Comparison of ENCODE assay signal across 9 mouse cellular contexts in the genomic region with DNA sequence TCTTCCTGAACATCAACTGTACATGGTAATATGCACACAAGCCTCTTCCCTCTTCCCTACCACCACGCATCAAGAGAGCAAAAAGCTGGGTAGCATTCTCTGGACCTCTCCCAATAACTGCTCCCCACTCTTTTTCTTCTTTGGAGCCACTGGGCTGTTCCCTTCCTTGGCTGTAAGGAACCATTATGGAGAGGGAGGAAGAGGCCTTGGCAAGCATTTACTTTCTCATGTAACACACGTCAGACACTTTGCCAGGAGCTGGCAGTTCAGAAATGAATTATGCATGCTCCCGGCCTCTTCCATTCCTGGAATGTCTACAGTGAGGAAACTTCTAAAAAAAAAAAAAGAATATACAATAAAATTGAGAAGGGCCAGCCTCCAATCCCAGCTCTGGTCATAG. TPM values are rescaled to one million over a fixed set of nuclear protein-coding genes. Genes with fewer than 3 reads are reported as not detected.
DNase-seq lines count a peak whose midpoint lies in the region; ATAC-seq lines count a peak whose summit lies in the region.
"Had no signal": no experiment of that assay in that cellular context is flagged by ENCODE, and none has a peak within 500 bp of the region (broad histone marks: within the 10 kb centered on the region; RNA-seq: fewer than 3 reads in every experiment).

No protein-coding gene starts in this region.

- ATAC-seq in midbrain, embryonic 16.5 days = peak; percentile 63; the same call in 1 of the 2 replicates
- no peak for ATAC-seq in erythroid progenitor cell, adult 5-6 weeks (replicated peaks; ENCODE audit: low FRiP score, poor library complexity, severe bottlenecking)

- peak overlapping the region; percentile 68 for H3K27ac ChIP-seq in midbrain, embryonic 16.5 days (ENCODE audit: low read length)

- H3K4me3 ChIP-seq in midbrain, embryonic 16.5 days (ENCODE audit: low read depth, low read length) = no peak overlapping the region

- no peak overlapping the region for H3K9ac ChIP-seq in midbrain, embryonic 16.5 days (ENCODE audit: low read depth, low read length)

- no peaks in the 10 kb centered on the region for H3K27me3 ChIP-seq in midbrain, embryonic 16.5 days (ENCODE audit: control insufficient read depth, insufficient read depth, low read depth, low read length)
- H3K27me3 ChIP-seq: CH12.LX had no signal

- H3K4me1 ChIP-seq in midbrain, embryonic 16.5 days (ENCODE audit: control insufficient read depth, insufficient read depth, low read length) = peaks cover 25% of the 10 kb centered on the region

- DNase-seq in gastrocnemius, postnatal 10 days = peak; percentile 11
- no peak for DNase-seq in gastrocnemius, postnatal 4 days (ENCODE audit: low spot score in 2 of 2)
- peak; percentile 31 for DNase-seq in adrenal gland, adult 8-10 months
- peak; percentile 38 to 52 for DNase-seq in frontal cortex, postnatal 10 days (ENCODE audit: low spot score in 2 of 2)
- peak; percentile 64 to 69 for DNase-seq in kidney, postnatal 36 days
- no peak for DNase-seq in urinary bladder, postnatal 25 days (ENCODE audit: low spot score)

- WGBS in midbrain, embryonic 16.5 days = 41% methylated on average over 3 of the region's 3 CpGs

- no peaks in the 10 kb centered on the region for H3K9me3 ChIP-seq in midbrain, embryonic 16.5 days (replicated peaks; ENCODE audit: control insufficient read depth, low read length, poor library complexity, severe bottlenecking)

- H3K36me3 ChIP-seq in midbrain, embryonic 16.5 days (ENCODE audit: control insufficient read depth, insufficient read depth, low read length) = peaks cover 4% of the 10 kb centered on the region; the same call in 1 of the 2 replicates

- no peak overlapping the region for H3K4me2 ChIP-seq in midbrain, embryonic 16.5 days (ENCODE audit: low read length)

RNA-seq across cellular contexts. Expression of gene Slc35b4, which starts 22.7 kb away (rescaled TPM):
- total RNA-seq in gastrocnemius, postnatal 10 days (2021) = 10 to 100 TPM in 1 of 2 experiments, 1 to 10 TPM in 1; 9.7 to 12.0 TPM
- total RNA-seq in gastrocnemius, postnatal 4 days (2021) = 10 to 100 TPM; 19.8 TPM
- total RNA-seq in adrenal gland, adult 8-10 months (2022) = 10 to 100 TPM; 38.6 to 47.2 (median 41.5) TPM
- 44.5 and 45.1 TPM in 2 replicates for polyA plus RNA-seq in midbrain, embryonic 16.5 days (2015; fragmentation: Nextera tagmentation; extraction: Ambion mirVana)
- total RNA-seq in erythroid progenitor cell, adult 5-6 weeks (2015; ENCODE audit: low replicate concordance) = 5.4 and 7.5 TPM in 2 replicates
- total RNA-seq in erythroid progenitor cell, adult 5-6 weeks (2017; ENCODE audit: low replicate concordance) = 5.5 and 7.7 TPM in 2 replicates

Comparison
In these comparisons a context has a peak if more than half of its experiments do, and no peak if none do; other contexts are left out.
1. DNase-seq: peak in gastrocnemius, postnatal 10 days (single experiment), adrenal gland, adult 8-10 months (single experiment), frontal cortex, postnatal 10 days (2 of 2) and kidney, postnatal 36 days (2 of 2); none in gastrocnemius, postnatal 4 days (0 of 2) and urinary bladder, postnatal 25 days (single experiment).